Mouse (Mus musculus) midbrain, embryonic 12.5 days (tissue): ENCODE data around the gene Fcmr. TPM values are rescaled to one million over a fixed set of nuclear protein-coding genes. Genes with fewer than 3 reads are reported as not detected.

Experiments used
- ATAC-seq: fragments of 200-750 bp; cut with Nextera tagmentation; 2 replicates; pipeline ENCODE4 v1.8.0; 2017; ENCODE audit warnings: low read depth, moderate TSS enrichment, moderate library complexity; ENCODE audit not compliant: low FRiP score
- H3K27ac ChIP-seq: fragments of 300-500 bp; sonication (generic); replicated peaks from 2 replicates; pipeline ENCODE4 v1.5.1; 2016; ENCODE audit warnings: mild to moderate bottlenecking
- H3K27me3 ChIP-seq: fragments of 300-500 bp; sonication (generic); 2 replicates; pipeline ENCODE4 v1.6.1; 2016; ENCODE audit warnings: mild to moderate bottlenecking
- H3K36me3 ChIP-seq: fragments of 300-500 bp; sonication (generic); 2 replicates; pipeline ENCODE4 v1.6.1; 2016
- H3K4me1 ChIP-seq: fragments of 300-500 bp; sonication (generic); 2 replicates; pipeline ENCODE4 v1.6.1; 2016
- H3K4me2 ChIP-seq: fragments of 300-500 bp; sonication (generic); replicated peaks from 2 replicates; pipeline ENCODE4 v1.6.1; 2016; ENCODE audit warnings: mild to moderate bottlenecking, moderate library complexity
- H3K4me3 ChIP-seq: fragments of 300-500 bp; sonication (generic); 2 replicates; pipeline ENCODE4 v1.5.1; 2016; ENCODE audit warnings: mild to moderate bottlenecking
- H3K9ac ChIP-seq: fragments of 300-500 bp; sonication (generic); replicated peaks from 2 replicates; pipeline ENCODE4 v1.6.1; 2016; ENCODE audit warnings: mild to moderate bottlenecking, moderate library complexity
- H3K9me3 ChIP-seq: fragments of 300-500 bp; sonication (generic); 2 replicates; pipeline ENCODE4 v1.6.1; 2016; ENCODE audit warnings: mild to moderate bottlenecking
- WGBS: fragments of 180-500 bp; shearing (Covaris S2); methylation state at CpG from one replicate; pipeline ENCODE4 v1.1.7; 2016; 5-methylcytosine and 5-hydroxymethylcytosine counted together
- polyA plus RNA-seq: library from polyadenylated mRNA; unstranded; fragments of >200 nt; fragmentation: Nextera tagmentation; extraction: Ambion mirVana; gene quantifications from 2 replicates; pipeline ENCODE4 v1.2.1, GENCODE M21; 2016

Fcmr gene
- polyA plus RNA-seq, 1 experiment from 2014 or later: 0.48 TPM

DNA sequence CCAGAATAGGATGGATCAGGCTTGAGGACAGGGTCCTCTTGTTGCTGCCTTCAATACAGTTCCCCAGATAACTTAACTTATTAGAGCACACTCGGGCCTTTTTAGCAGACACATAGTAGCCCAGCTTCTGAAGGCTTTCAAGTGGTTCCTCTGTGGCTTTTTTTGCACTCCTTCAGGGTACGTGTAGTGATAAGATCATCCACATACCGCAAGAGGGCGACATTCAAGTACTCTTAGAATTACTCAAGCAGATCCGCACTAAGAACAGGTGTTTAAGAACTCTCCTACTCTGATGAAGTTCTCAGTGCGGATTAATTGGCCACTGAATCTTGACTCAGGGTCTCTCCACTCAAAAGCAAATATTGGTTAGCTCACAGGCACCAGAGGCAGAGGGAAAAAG, 27.2 kb upstream of the Fcmr start:
- no peaks in the 10 kb centered on the region for H3K9me3 ChIP-seq
- H3K4me1 ChIP-seq: no peaks in the 10 kb centered on the region
- H3K27me3 ChIP-seq: no peaks in the 10 kb centered on the region
- no peak overlapping the region for H3K27ac ChIP-seq
- ATAC-seq: no peak
- no peak overlapping the region for H3K4me3 ChIP-seq
- H3K9ac ChIP-seq: no peak overlapping the region
- H3K4me2 ChIP-seq: no peak overlapping the region
- H3K36me3 ChIP-seq: no peaks in the 10 kb centered on the region
- WGBS: 56% methylated on average over 6 of the region's 6 CpGs

GRCm38 (mm10) chr1:130840599-130841379, 24.7 kb upstream of the Fcmr start:
- no peak for ATAC-seq
- 82% methylated on average over 8 of the region's 8 CpGs for WGBS
- H3K36me3 ChIP-seq: no peaks in the 10 kb centered on the region
- no peaks in the 10 kb centered on the region for H3K4me1 ChIP-seq
- H3K4me2 ChIP-seq: no peak overlapping the region
- no peak overlapping the region for H3K9ac ChIP-seq
- no peaks in the 10 kb centered on the region for H3K27me3 ChIP-seq
- no peaks in the 10 kb centered on the region for H3K9me3 ChIP-seq
- H3K27ac ChIP-seq: no peak overlapping the region
- H3K4me3 ChIP-seq: no peak overlapping the region

GRCm38 (mm10) chr1:130841621-130842020, 23.8 kb upstream of the Fcmr start:
- no peak overlapping the region for H3K9ac ChIP-seq
- H3K4me2 ChIP-seq: no peak overlapping the region
- H3K36me3 ChIP-seq: no peaks in the 10 kb centered on the region
- H3K9me3 ChIP-seq: no peaks in the 10 kb centered on the region
- H3K27me3 ChIP-seq: no peaks in the 10 kb centered on the region
- no peak overlapping the region for H3K27ac ChIP-seq
- no peaks in the 10 kb centered on the region for H3K4me1 ChIP-seq
- no peak overlapping the region for H3K4me3 ChIP-seq
- 89% methylated on average over 7 of the region's 7 CpGs for WGBS
- no peak for ATAC-seq

DNA sequence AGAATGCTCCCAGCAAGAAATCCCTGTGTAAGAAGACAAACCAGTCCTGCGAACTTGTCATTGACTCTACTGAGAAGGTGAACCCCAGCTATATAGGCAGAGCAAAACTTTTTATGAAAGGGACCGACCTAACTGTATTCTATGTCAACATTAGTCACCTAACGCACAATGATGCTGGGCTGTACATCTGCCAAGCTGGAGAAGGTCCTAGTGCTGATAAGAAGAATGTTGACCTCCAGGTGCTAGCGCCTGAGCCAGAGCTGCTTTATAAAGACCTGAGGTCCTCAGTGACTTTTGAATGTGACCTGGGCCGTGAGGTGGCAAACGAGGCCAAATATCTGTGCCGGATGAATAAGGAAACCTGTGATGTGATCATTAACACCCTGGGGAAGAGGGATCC, 21.0 kb upstream of the Fcmr start:
- Histone ChIP-seq H3K4me1 (no peaks in the 10 kb centered on the region), H3K4me2 (no peak overlapping the region), H3K9ac (no peak overlapping the region), H3K36me3 (no peaks in the 10 kb centered on the region), H3K27me3 (no peaks in the 10 kb centered on the region), H3K27ac (no peak overlapping the region), H3K9me3 (no peaks in the 10 kb centered on the region), H3K4me3 (no peak overlapping the region)
- no peak for ATAC-seq
- WGBS: 95% methylated on average over 7 of the region's 7 CpGs

DNA sequence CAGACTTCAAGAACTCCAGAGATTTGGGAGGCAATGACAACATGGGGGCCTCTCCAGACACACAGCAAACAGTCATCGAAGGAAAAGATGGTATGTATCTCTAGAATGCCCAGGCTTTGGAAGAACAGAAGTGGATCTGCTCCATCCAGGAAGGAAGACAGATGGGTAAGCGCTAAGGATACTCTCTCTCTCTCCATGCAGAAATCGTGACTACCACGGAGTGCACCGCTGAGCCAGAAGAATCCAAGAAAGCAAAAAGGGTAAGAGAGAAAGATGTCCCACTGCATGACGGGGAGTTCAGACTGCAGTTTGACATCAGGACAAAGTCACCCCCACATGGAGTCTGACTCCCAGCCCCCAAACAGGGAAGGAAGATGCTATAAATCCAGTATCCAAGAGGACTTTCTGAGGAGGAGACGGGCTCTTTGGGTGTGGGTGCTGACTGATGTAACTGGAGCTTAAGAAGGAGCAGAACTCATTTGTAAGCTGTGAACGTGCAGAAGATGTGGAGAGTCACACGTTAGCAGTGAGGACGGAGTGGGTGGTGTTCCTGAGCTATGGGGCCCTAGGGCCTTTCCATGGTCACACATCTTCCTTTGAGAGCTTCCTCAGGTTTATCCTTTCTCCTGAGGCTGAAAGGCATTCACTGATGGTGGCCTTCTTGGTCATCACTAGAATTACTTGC, 15.8 kb upstream of the Fcmr start:
- H3K9me3 ChIP-seq: no peaks in the 10 kb centered on the region
- H3K36me3 ChIP-seq: no peaks in the 10 kb centered on the region
- no peaks in the 10 kb centered on the region for H3K27me3 ChIP-seq
- WGBS: 91% methylated on average over 10 of the region's 10 CpGs
- H3K9ac ChIP-seq: no peak overlapping the region
- no peak for ATAC-seq
- peaks cover 5% of the 10 kb centered on the region; the same call in 1 of the 2 replicates for H3K4me1 ChIP-seq
- H3K4me3 ChIP-seq: no peak overlapping the region
- H3K4me2 ChIP-seq: no peak overlapping the region
- no peak overlapping the region for H3K27ac ChIP-seq

- Histone ChIP-seq H3K4me3 (no peak overlapping the region), H3K36me3 (no peaks in the 10 kb centered on the region), H3K4me2 (no peak overlapping the region), H3K27ac (no peak overlapping the region), H3K9ac (no peak overlapping the region), H3K4me1 (peaks cover 6% of the 10 kb centered on the region; the same call in 1 of the 2 replicates), H3K27me3 (no peaks in the 10 kb centered on the region), H3K9me3 (no peaks in the 10 kb centered on the region)
- no peak for ATAC-seq
- 92% methylated on average over 5 of the region's 5 CpGs for WGBS
Observed at GRCm38 (mm10) chr1:130850405-130850804, 15.1 kb upstream of the Fcmr start.

DNA sequence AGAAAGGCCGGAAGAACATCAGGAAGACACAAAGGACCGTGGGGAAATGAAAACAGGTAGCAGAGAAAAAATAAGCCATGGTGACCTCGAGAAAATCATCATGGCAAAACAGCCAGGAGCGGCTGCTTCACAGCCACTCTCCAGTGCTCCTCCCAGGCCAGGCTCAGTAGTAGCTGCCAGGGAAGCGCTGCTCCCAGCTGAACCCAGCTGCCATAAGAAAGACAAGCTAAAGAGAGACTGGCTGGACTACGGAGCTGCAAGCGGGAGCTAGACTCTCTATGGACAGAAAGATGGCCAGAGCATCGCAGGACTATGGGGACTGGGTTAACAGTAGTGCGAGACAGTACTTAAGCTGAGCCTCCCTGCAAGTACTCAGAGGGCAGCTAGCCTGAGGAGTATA, 10.7 kb upstream of the Fcmr start:
- Histone ChIP-seq H3K4me2 (no peak overlapping the region), H3K27ac (no peak overlapping the region), H3K4me3 (no peak overlapping the region), H3K4me1 (peaks cover 6% of the 10 kb centered on the region; the same call in 1 of the 2 replicates), H3K36me3 (no peaks in the 10 kb centered on the region), H3K27me3 (no peaks in the 10 kb centered on the region), H3K9me3 (no peaks in the 10 kb centered on the region), H3K9ac (no peak overlapping the region)
- ATAC-seq: no peak
- WGBS: 80% methylated on average over 9 of the region's 9 CpGs

DNA sequence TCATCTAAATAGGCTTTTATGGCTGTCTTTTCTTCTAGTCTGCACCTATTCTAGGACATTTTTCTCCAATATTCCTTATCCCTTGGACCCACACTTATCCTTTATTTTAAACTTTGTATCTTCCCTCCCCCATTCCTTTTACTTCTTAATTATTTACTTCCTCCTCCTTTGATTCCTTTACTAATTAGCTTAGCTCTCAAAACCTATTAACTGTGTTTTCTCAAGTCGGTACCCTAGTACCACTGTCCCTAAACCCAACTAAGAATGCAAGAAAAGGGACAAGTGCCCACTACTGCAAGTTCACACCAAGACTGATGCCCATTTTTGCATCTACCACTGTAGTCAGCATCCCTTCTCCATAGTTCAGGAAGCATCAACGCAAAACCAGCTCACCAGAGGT, 9.7 kb upstream of the Fcmr start:
- no peaks in the 10 kb centered on the region for H3K9me3 ChIP-seq
- H3K36me3 ChIP-seq: no peaks in the 10 kb centered on the region
- no peaks in the 10 kb centered on the region for H3K27me3 ChIP-seq
- H3K4me2 ChIP-seq: no peak overlapping the region
- H3K4me1 ChIP-seq: peaks cover 6% of the 10 kb centered on the region; the same call in 1 of the 2 replicates
- H3K9ac ChIP-seq: no peak overlapping the region
- no peak overlapping the region for H3K27ac ChIP-seq
- WGBS: 83% methylated on average over 2 of the region's 2 CpGs
- no peak overlapping the region for H3K4me3 ChIP-seq
- ATAC-seq: no peak

DNA sequence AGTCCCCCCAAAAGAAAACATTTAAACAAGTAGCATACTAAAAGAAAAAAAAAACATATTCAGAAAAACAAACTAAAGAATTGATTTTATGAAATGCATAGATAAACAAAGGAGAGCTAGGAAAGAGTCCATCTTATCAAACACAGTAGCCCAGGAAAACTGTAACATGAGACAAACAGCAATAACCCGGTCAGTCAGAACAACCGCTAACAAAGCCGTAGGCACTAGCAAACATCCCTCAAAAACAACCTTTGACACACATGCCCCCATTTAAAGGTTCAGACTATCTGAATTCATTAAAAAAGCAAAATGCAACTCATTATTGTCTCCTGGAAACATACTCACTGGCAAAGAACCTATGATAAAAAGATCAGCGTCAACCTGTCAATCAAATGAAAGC, 8.0 kb upstream of the Fcmr start:
- Histone ChIP-seq H3K9ac (no peak overlapping the region), H3K9me3 (no peaks in the 10 kb centered on the region), H3K4me1 (peaks cover 6% of the 10 kb centered on the region; the same call in 1 of the 2 replicates), H3K36me3 (no peaks in the 10 kb centered on the region), H3K27me3 (no peaks in the 10 kb centered on the region), H3K27ac (no peak overlapping the region), H3K4me2 (no peak overlapping the region), H3K4me3 (no peak overlapping the region)
- 93% methylated on average over 4 of the region's 4 CpGs for WGBS
- no peak for ATAC-seq

DNA sequence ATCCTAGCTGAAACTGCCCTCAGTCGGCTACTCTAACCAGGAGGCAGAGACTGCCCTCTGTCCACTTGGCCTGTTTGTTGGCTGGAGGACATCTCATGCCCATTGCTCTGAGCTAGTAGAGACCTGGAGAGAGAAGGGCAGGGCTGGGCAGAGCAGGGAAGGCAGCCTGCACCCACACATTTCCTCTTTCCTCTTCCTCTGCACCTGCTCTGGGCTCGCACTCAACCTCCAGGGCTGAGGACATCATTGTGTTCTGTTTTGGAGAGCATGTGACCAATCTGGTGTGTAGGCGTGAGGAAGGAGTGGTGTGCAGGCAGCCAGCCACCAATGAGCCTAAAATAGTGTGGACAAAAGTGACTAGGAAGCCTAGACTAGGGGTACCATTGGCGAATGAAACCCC, 1.2 kb upstream of the Fcmr start:
- Histone ChIP-seq H3K9me3 (no peaks in the 10 kb centered on the region), H3K4me1 (no peaks in the 10 kb centered on the region), H3K27me3 (no peaks in the 10 kb centered on the region), H3K4me3 (no peak overlapping the region), H3K9ac (no peak overlapping the region), H3K27ac (no peak overlapping the region), H3K4me2 (no peak overlapping the region), H3K36me3 (no peaks in the 10 kb centered on the region)
- 93% methylated on average over 4 of the region's 4 CpGs for WGBS
- ATAC-seq: no peak

GRCm38 (mm10) chr1:130864741-130865140, 728 bp upstream of the Fcmr start:
- Histone ChIP-seq H3K4me1 (no peaks in the 10 kb centered on the region), H3K27me3 (no peaks in the 10 kb centered on the region), H3K4me3 (no peak overlapping the region), H3K36me3 (no peaks in the 10 kb centered on the region), H3K9ac (no peak overlapping the region), H3K27ac (no peak overlapping the region), H3K4me2 (no peak overlapping the region), H3K9me3 (no peaks in the 10 kb centered on the region)
- WGBS: 85% methylated on average over 5 of the region's 5 CpGs
- no peak for ATAC-seq

DNA sequence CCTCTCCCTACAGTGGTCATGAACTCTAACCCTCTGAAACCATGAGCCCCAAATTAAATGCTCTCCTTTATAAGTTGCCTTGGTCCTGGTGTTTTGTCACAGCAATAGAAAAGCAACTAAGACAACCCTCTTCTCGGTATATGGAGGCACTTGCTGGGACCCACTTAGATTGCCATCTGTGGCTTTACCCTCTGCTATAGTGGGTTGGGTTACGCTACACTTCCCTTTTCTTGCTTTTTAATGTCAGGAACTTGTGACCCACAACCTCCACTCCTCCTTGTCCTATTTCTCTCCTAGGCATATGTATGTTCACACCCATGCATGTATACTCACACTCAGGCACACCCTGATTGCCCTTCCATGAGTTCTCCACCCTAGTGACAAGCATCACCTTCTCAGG, 7.4 kb downstream of the Fcmr start:
- Histone ChIP-seq H3K27ac (no peak overlapping the region), H3K4me1 (0 out of 2 replicates have a peak, but pooled peaks cover under 1% of the 10 kb centered on the region), H3K4me2 (no peak overlapping the region), H3K4me3 (no peak overlapping the region), H3K27me3 (peaks cover 10% of the 10 kb centered on the region), H3K9me3 (no peaks in the 10 kb centered on the region), H3K36me3 (no peaks in the 10 kb centered on the region), H3K9ac (no peak overlapping the region)
- 84% methylated on average over 2 of the region's 2 CpGs for whole genome bisulfite sequencing
- no peak for ATAC-seq
